Mouse (Mus musculus): Measurements from ENCODE around the gene Mcrs1. TPM values are rescaled to one million over a fixed set of nuclear protein-coding genes. Genes with fewer than 3 reads are reported as not detected.
"Not testable (repeated sequence)": the region's sequence is repeated elsewhere in the genome, so short reads cannot be mapped to it uniquely, and the experiment has no call there.

Mcrs1 gene
- polyA plus RNA-seq, 1 experiment from 2014 or later = 193 TPM

DNA sequence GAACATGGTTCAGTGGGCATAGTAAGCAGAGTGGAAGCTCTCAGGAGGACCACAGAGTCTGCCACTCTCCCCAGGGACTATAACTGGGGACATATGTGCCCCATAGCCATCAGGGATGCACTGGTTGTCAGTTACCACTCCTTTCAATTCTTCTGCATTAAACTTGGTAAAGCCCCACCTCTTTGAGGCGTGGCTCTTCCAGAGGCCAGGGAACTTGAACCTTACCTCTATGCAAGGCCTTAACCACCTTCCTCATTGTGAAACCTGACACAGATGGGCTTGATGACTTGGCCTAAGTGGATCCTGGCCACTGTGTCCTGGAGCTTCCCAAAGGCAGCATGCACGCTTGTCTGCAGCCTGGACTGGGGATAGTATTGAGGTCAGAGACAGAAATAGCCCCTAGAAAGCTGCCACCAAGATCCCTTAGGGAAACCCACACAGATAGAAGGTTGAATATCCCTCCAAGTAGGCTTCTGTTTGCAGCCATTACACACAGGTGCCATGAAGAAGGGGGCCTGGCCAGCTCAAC, 2.8 kb upstream of the Mcrs1 start:
- Histone ChIP-seq H3K27ac (ENCODE audit: low read depth, low read length) (no peak overlapping the region), H3K4me1 (replicated peaks; ENCODE audit: control insufficient read depth, insufficient read depth, low read length) (no peaks in the 10 kb centered on the region; the same call in 1 of the 2 replicates), H3K27me3 (ENCODE audit: control insufficient read depth, insufficient read depth, low read length) (no peaks in the 10 kb centered on the region), H3K9ac (ENCODE audit: low read depth, low read length) (no peak overlapping the region), H3K36me3 (ENCODE audit: control insufficient read depth, insufficient read depth, low read length) (no peaks in the 10 kb centered on the region), H3K4me2 (replicated peaks; ENCODE audit: low read depth, low read length) (no peak overlapping the region), H3K4me3 (ENCODE audit: low read depth, low read length) (no peak overlapping the region), H3K9me3 (ENCODE audit: control insufficient read depth, low read length) (no peaks in the 10 kb centered on the region)
- ATAC-seq (ENCODE audit: low FRiP score) (no peak), DNase-seq (ENCODE audit: low spot score) (no peak)
- 87% methylated on average over 2 of the region's 2 CpGs for whole genome bisulfite sequencing

DNA sequence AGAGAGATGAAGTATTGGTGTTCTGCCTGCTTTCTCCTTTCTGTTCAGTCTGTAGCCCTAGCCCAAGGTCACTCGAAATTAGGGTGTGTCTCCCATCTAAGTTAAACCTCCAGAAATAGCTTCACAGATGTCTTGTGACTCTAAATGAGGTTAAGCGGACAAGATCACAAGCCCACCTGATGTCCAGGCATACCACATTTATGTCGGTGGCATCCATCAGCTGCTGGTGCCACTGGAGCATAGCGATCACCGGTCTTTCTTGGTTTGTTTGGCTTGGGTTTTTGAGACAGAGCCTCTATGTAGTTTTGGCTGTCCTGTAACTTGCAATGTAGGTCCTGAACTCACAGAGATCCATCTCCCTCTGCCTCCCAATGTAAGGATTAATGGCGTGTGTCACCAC, 2.0 kb upstream of the Mcrs1 start:
- Histone ChIP-seq H3K4me2 (replicated peaks; ENCODE audit: low read depth, low read length) (no peak overlapping the region), H3K4me3 (ENCODE audit: low read depth, low read length) (no peak overlapping the region), H3K36me3 (ENCODE audit: control insufficient read depth, insufficient read depth, low read length) (no peaks in the 10 kb centered on the region), H3K27me3 (ENCODE audit: control insufficient read depth, insufficient read depth, low read length) (no peaks in the 10 kb centered on the region), H3K4me1 (replicated peaks; ENCODE audit: control insufficient read depth, insufficient read depth, low read length) (no peaks in the 10 kb centered on the region; the same call in 1 of the 2 replicates), H3K9ac (ENCODE audit: low read depth, low read length) (no peak overlapping the region), H3K9me3 (ENCODE audit: control insufficient read depth, low read length) (no peaks in the 10 kb centered on the region), H3K27ac (ENCODE audit: low read depth, low read length) (no peak overlapping the region)
- WGBS = 96% methylated on average over 6 of the region's 6 CpGs
- no peak for DNase-seq (ENCODE audit: low spot score)
- no peak for ATAC-seq (ENCODE audit: low FRiP score)

DNA sequence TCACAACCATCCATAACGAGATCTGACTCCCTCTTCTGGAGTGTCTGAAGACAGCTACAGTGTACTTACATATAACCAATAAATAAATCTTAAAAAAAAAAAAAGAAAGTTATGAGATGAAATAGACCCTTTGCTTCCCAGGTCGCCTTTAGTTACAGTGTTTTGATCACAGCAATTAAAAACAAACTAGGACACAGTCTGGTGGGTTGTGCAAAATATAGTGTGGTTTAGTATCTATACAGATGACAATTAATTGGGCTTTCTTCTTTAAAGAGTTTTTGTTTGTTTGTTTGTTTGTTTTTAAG, 1.4 kb upstream of the Mcrs1 start:
- H3K27ac ChIP-seq (ENCODE audit: low read depth, low read length); H3K9me3 ChIP-seq (ENCODE audit: control insufficient read depth, low read length); DNase-seq (ENCODE audit: low spot score); H3K36me3 ChIP-seq (ENCODE audit: control insufficient read depth, insufficient read depth, low read length); H3K4me2 ChIP-seq (replicated peaks; ENCODE audit: low read depth, low read length); H3K27me3 ChIP-seq (ENCODE audit: control insufficient read depth, insufficient read depth, low read length); H3K4me3 ChIP-seq (ENCODE audit: low read depth, low read length); H3K9ac ChIP-seq (ENCODE audit: low read depth, low read length); ATAC-seq (ENCODE audit: low FRiP score); H3K4me1 ChIP-seq (replicated peaks; ENCODE audit: control insufficient read depth, insufficient read depth, low read length): not testable (repeated sequence)
- 50% methylated on average over 2 of the region's 2 CpGs for WGBS

DNA sequence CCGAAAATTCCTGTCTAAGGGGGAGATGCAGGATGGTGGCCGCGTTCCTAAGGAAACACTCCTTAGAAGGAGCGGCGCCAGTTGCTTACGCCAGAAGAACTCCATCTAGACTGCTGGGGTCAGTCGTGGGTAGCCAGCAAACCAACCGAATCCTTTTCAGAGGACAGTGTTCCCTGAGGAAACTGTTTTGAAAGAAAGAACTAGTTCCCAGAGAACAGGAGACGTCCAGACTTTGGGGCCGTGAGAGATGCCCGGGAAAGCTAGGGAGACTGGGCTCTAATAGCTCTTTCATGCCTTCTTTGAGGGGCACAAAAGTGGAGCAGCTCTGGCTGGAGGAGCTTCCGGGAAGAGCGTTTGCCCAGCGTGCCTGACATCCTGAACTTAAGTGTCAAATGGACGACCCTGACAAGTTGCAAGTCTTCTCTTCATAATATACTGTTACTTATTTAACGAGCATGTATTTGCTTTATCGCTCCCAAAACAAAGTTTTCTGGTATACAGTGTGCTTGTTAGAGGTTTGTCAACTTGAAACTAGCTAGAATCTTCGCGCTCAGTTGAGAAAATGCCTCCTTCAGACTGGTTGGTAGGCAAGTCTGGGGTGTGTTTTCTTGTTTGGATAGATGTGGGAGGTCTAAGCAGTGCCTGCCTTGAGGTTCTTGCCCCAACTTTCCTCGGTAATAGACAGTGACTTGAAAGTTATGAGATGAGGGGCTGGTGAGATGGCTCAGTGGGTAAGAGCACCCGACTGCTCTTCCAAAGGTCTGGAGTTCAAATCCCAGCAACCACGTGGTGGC, 817 bp upstream of the Mcrs1 start:
- 6% methylated on average over 22 of the region's 22 CpGs for WGBS
- peak overlapping the region; percentile 62 for H3K4me3 ChIP-seq (ENCODE audit: low read depth, low read length)
- no peaks in the 10 kb centered on the region; the same call in 1 of the 2 replicates for H3K4me1 ChIP-seq (replicated peaks; ENCODE audit: control insufficient read depth, insufficient read depth, low read length)
- peak; percentile 48 for ATAC-seq (ENCODE audit: low FRiP score)
- H3K27me3 ChIP-seq (ENCODE audit: control insufficient read depth, insufficient read depth, low read length) = no peaks in the 10 kb centered on the region
- DNase-seq (ENCODE audit: low spot score) = no peak
- H3K9me3 ChIP-seq (ENCODE audit: control insufficient read depth, low read length) = no peaks in the 10 kb centered on the region
- H3K4me2 ChIP-seq (replicated peaks; ENCODE audit: low read depth, low read length) = peak overlapping the region; percentile 59
- peak overlapping the region; percentile 29 for H3K9ac ChIP-seq (ENCODE audit: low read depth, low read length)
- peak overlapping the region; percentile 88 for H3K27ac ChIP-seq (ENCODE audit: low read depth, low read length)
- 0 out of 2 replicates have a peak, but pooled peaks cover 2% of the 10 kb centered on the region for H3K36me3 ChIP-seq (ENCODE audit: control insufficient read depth, insufficient read depth, low read length)

DNA sequence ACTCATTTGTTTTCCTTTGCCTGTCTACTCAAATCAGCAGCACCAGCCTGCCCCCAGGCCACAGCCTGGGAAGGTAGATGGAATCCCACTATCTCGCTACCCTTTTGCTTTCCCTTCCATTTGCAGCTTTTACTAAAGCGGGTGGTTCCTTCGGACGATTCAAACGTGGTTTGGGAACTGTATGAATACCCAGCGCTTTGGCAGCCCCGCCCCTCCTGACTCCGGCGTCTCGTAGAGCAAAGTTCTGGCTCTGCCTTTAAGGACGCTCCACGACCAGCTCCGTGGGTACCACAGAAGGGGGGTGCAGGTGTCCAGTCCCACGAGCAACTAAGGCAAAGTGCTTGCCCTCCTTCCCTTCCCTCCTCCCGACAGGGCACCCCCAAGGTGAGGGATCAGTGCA, 650 bp downstream of the Mcrs1 start:
- not testable (repeated sequence) for H3K36me3 ChIP-seq (ENCODE audit: control insufficient read depth, insufficient read depth, low read length); H3K4me1 ChIP-seq (replicated peaks; ENCODE audit: control insufficient read depth, insufficient read depth, low read length); H3K9me3 ChIP-seq (ENCODE audit: control insufficient read depth, low read length); H3K27ac ChIP-seq (ENCODE audit: low read depth, low read length); ATAC-seq (ENCODE audit: low FRiP score); H3K27me3 ChIP-seq (ENCODE audit: control insufficient read depth, insufficient read depth, low read length)
- Histone ChIP-seq H3K4me3 (ENCODE audit: low read depth, low read length) (peak overlapping the region; percentile 62), H3K9ac (ENCODE audit: low read depth, low read length) (peak overlapping the region; percentile 46), H3K4me2 (replicated peaks; ENCODE audit: low read depth, low read length) (peak overlapping the region; percentile 54)
- 1% methylated on average over 14 of the region's 15 CpGs for WGBS
- DNase-seq (ENCODE audit: low spot score) = peak; percentile 26

DNA sequence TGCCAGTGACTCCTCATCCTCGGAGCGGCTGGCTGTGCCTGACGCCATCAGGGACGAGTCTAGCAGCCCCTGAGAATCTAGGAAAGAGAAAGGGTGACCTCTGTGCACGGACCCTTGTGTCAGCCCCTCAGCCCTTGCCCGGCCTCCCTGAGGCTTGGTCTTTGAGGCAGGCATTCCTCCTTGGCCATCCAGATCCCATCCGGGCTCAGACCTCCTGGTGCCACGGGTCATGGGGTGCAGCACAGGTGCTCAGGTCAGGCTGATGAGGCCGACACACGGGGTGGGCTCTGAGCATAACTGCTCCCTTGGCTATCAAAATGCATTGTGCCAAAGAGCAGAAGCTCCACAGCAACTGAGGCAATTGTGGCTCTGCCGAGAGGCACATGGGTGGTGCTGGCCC, 1.8 kb downstream of the Mcrs1 start:
- no peak overlapping the region for H3K9ac ChIP-seq (ENCODE audit: low read depth, low read length)
- no peak overlapping the region for H3K4me2 ChIP-seq (replicated peaks; ENCODE audit: low read depth, low read length)
- no peaks in the 10 kb centered on the region; the same call in 1 of the 2 replicates for H3K4me1 ChIP-seq (replicated peaks; ENCODE audit: control insufficient read depth, insufficient read depth, low read length)
- no peak for ATAC-seq (ENCODE audit: low FRiP score)
- 90% methylated on average over 11 of the region's 11 CpGs for WGBS
- H3K9me3 ChIP-seq (ENCODE audit: control insufficient read depth, low read length) = no peaks in the 10 kb centered on the region
- no peak overlapping the region for H3K27ac ChIP-seq (ENCODE audit: low read depth, low read length)
- H3K36me3 ChIP-seq (ENCODE audit: control insufficient read depth, insufficient read depth, low read length) = peaks cover 6% of the 10 kb centered on the region; the same call in 1 of the 2 replicates
- no peak for DNase-seq (ENCODE audit: low spot score)
- no peak overlapping the region for H3K4me3 ChIP-seq (ENCODE audit: low read depth, low read length)
- no peaks in the 10 kb centered on the region for H3K27me3 ChIP-seq (ENCODE audit: control insufficient read depth, insufficient read depth, low read length)

DNA sequence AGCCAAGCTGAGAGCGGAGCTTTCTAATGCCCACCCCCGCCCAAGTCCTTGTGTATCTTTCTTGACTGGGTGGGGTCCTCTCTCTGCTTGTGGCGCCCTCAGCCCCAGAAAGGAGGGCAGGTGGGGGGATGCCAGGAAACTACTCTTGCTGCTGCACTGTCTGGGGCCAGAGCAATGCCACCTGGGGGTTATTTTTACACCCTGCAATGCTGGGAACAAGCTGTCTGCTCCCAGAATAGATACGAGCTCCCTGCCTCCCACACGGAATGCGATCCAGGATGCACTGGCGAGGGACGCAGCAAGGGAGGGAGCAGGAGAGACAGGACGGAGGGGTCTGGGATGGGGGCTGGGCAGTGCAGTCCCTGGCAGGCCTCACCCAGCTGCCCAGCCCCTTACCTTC, 2.8 kb downstream of the Mcrs1 start:
- H3K36me3 ChIP-seq (ENCODE audit: control insufficient read depth, insufficient read depth, low read length) = peaks cover 6% of the 10 kb centered on the region; the same call in 1 of the 2 replicates
- no peaks in the 10 kb centered on the region for H3K9me3 ChIP-seq (ENCODE audit: control insufficient read depth, low read length)
- 88% methylated on average over 9 of the region's 9 CpGs for WGBS
- no peak overlapping the region for H3K27ac ChIP-seq (ENCODE audit: low read depth, low read length)
- no peak for ATAC-seq (ENCODE audit: low FRiP score)
- no peak overlapping the region for H3K4me2 ChIP-seq (replicated peaks; ENCODE audit: low read depth, low read length)
- no peaks in the 10 kb centered on the region for H3K27me3 ChIP-seq (ENCODE audit: control insufficient read depth, insufficient read depth, low read length)
- H3K4me3 ChIP-seq (ENCODE audit: low read depth, low read length) = no peak overlapping the region
- no peak for DNase-seq (ENCODE audit: low spot score)
- H3K4me1 ChIP-seq (replicated peaks; ENCODE audit: control insufficient read depth, insufficient read depth, low read length) = no peaks in the 10 kb centered on the region; the same call in 1 of the 2 replicates
- H3K9ac ChIP-seq (ENCODE audit: low read depth, low read length) = no peak overlapping the region

DNA sequence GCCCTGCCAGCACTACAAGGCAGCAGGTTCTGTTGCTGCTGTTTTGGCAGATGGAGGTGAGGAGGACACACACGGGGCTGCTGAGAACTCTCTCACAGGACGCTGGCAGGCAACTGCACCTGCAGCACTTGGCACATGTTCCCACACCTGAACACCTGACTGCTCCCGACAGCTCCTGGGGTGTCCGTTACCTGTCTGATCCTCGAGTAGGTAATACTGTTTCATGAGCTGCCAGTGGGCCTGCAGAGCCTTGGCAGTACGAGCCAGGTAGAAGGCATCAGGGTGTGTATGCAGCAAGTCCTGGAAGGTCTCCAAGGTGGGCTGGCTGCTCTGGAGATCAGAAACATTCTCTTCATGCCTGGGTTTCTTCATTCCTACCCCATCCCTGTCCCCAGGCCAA, 5.0 kb downstream of the Mcrs1 start:
- H3K9me3 ChIP-seq (ENCODE audit: control insufficient read depth, low read length); H3K9ac ChIP-seq (ENCODE audit: low read depth, low read length); H3K27ac ChIP-seq (ENCODE audit: low read depth, low read length); H3K4me1 ChIP-seq (replicated peaks; ENCODE audit: control insufficient read depth, insufficient read depth, low read length); DNase-seq (ENCODE audit: low spot score); H3K27me3 ChIP-seq (ENCODE audit: control insufficient read depth, insufficient read depth, low read length); H3K4me3 ChIP-seq (ENCODE audit: low read depth, low read length); ATAC-seq (ENCODE audit: low FRiP score); H3K4me2 ChIP-seq (replicated peaks; ENCODE audit: low read depth, low read length): not testable (repeated sequence)
- 95% methylated on average over 6 of the region's 6 CpGs for WGBS
- H3K36me3 ChIP-seq (ENCODE audit: control insufficient read depth, insufficient read depth, low read length) = peaks cover 10% of the 10 kb centered on the region; the same call in 1 of the 2 replicates

DNA sequence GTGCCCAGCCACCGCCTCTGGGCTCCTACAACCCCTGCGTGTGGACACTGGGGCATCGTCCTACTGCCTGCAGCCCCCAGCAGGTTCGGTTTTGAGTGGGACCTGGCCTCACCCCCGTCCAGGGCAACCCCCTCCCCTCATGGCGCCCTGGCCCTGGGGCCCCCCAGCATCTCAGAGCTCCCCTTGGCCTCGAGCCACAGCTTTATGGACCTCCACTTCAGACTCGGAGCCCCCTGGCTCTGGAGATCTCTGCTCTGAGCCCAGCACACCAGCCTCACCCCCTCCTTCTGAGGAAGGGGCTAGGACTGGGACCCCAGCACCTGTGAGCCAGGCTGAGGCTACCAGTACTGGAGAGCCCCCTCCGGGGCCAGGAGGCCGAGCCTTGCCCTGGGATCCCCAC, 9.7 kb downstream of the Mcrs1 start:
- Histone ChIP-seq H3K4me2 (replicated peaks; ENCODE audit: low read depth, low read length) (no peak overlapping the region), H3K4me1 (replicated peaks; ENCODE audit: control insufficient read depth, insufficient read depth, low read length) (no peaks in the 10 kb centered on the region), H3K4me3 (ENCODE audit: low read depth, low read length) (no peak overlapping the region), H3K9ac (ENCODE audit: low read depth, low read length) (no peak overlapping the region), H3K36me3 (ENCODE audit: control insufficient read depth, insufficient read depth, low read length) (peaks cover 9% of the 10 kb centered on the region; the same call in 1 of the 2 replicates), H3K27ac (ENCODE audit: low read depth, low read length) (no peak overlapping the region), H3K27me3 (ENCODE audit: control insufficient read depth, insufficient read depth, low read length) (no peaks in the 10 kb centered on the region), H3K9me3 (ENCODE audit: control insufficient read depth, low read length) (no peaks in the 10 kb centered on the region)
- 88% methylated on average over 8 of the region's 10 CpGs for WGBS
- no peak for ATAC-seq (ENCODE audit: low FRiP score)
- DNase-seq (ENCODE audit: low spot score) = no peak
